Mouse (Mus musculus) MEL (cell line): ENCODE measurements at regions not wholly inside any gene's neighbourhood (a gene's known extent, or its start where the extent isn't known, plus 50 kb on each side); places are given as distances from the start of the nearest gene placed in this dataset.

ENCODE experiments used
- CTCF ChIP-seq, 3 experiments: IDR thresholded peaks in 2 of 3; conservative IDR thresholded peaks in 1 of 3; 2 replicates each; pipeline ENCODE4 v1.5.1; 2011 to 2012; ENCODE audit warnings: low read length in 3 of 3, low read depth in 2 of 3, mild to moderate bottlenecking in 2 of 3, improper control_type of control experiment in 1 of 3, inconsistent platforms in 1 of 3, mixed read lengths in 1 of 3, moderate library complexity in 1 of 3; ENCODE audit not compliant: control insufficient read depth in 1 of 3, insufficient read depth in 1 of 3, poor library complexity in 1 of 3, severe bottlenecking in 1 of 3
- ELF1 ChIP-seq: IDR thresholded peaks from 2 replicates; pipeline ENCODE4 v1.6.1; 2014; ENCODE audit warnings: low read depth, mild to moderate bottlenecking, inconsistent platforms, low read length, improper control_type of control experiment, moderate library complexity
- EP300 ChIP-seq, 2 experiments: IDR thresholded peaks; 2 replicates each; pipeline ENCODE4 v1.6.1; 2011; ENCODE audit warnings: improper control_type of control experiment in 2 of 2, low read length in 2 of 2, low read depth in 1 of 2, mild to moderate bottlenecking in 1 of 2
- ETS1 ChIP-seq: IDR thresholded peaks from 2 replicates; pipeline ENCODE4 v1.6.1; 2012; ENCODE audit warnings: low read depth, mild to moderate bottlenecking, inconsistent platforms, low read length, improper control_type of control experiment, moderate library complexity
- GATA1 ChIP-seq: IDR thresholded peaks from 2 replicates; pipeline ENCODE4 v1.6.1; 2011; ENCODE audit warnings: low read depth, low read length, improper control_type of control experiment
- JUND ChIP-seq: IDR thresholded peaks from 2 replicates; pipeline ENCODE4 v1.6.1; 2011; ENCODE audit warnings: low read depth, mild to moderate bottlenecking, improper control_type of control experiment, low read length
- POLR2A ChIP-seq, 2 experiments: IDR thresholded peaks; 2 replicates each; pipeline ENCODE4 v1.6.1; 2011 to 2012; ENCODE audit warnings: low read length in 2 of 2, mild to moderate bottlenecking in 2 of 2, control low read depth in 1 of 2, improper control_type of control experiment in 1 of 2, low read depth in 1 of 2, moderate library complexity in 1 of 2; ENCODE audit not compliant: control insufficient read depth in 1 of 2, insufficient read depth in 1 of 2, poor library complexity in 1 of 2
- SIN3A ChIP-seq: IDR thresholded peaks from 2 replicates; pipeline ENCODE4 v1.6.1; 2012; ENCODE audit warnings: low read length, improper control_type of control experiment, inconsistent platforms
- USF1 ChIP-seq: IDR thresholded peaks from 2 replicates; pipeline ENCODE4 v1.6.1; 2014; ENCODE audit warnings: low read depth, mild to moderate bottlenecking, inconsistent platforms, low read length, improper control_type of control experiment, moderate library complexity
- ZC3H11A ChIP-seq: IDR thresholded peaks from 2 replicates; pipeline ENCODE4 v1.6.1; 2012; ENCODE audit warnings: low read depth, mild to moderate bottlenecking, inconsistent platforms, low read length, improper control_type of control experiment

DNA sequence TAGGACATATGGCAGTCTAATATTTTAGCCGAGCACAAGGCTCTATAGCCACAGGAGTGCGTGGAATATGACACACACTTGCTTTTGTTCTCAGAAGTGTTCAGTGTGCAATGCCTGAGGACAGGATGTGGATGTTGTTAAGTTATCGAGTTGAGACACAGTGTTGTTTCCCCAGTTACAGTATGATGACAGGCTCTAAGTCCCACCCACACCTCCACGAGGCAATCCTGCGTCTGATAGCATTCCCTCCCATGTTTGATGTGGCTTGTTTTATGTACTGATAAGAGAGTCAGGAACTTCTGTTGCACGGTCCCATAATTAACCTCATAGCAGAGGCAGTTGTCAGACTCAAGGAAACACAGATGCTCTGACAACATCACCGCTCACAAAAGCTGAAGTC is 192.6 kb downstream of the Ifng start:
- no peak for TF ChIP-seq JUND
- TF ChIP-seq POLR2A (IDR thresholded peaks at IDR 0.05; ENCODE audit: control insufficient read depth in 1 of 2, insufficient read depth in 1 of 2, low read depth in 1 of 2, low read length in 2 of 2, poor library complexity in 1 of 2), result no peak
- TF ChIP-seq SIN3A, result no peak
- no peak for TF ChIP-seq CTCF (IDR thresholded peaks at IDR 0.05 in 2 of 3, conservative IDR thresholded peaks at IDR 0.05 in 1 of 3; ENCODE audit: control insufficient read depth in 1 of 3, insufficient read depth in 1 of 3, low read depth in 2 of 3, low read length in 3 of 3, poor library complexity in 1 of 3, severe bottlenecking in 1 of 3)
- no peak for TF ChIP-seq ETS1
- TF ChIP-seq USF1, result no peak
- no peak for TF ChIP-seq GATA1
- TF ChIP-seq ZC3H11A, result no peak
- TF ChIP-seq EP300 (IDR thresholded peaks at IDR 0.05; ENCODE audit: low read depth in 1 of 2, low read length in 2 of 2), result no peak
- no peak for TF ChIP-seq ELF1
